Mouse (Mus musculus) G1E (cell line): ENCODE results near the gene Sik1.

Experiments used
- CTCF ChIP-seq: IDR thresholded peaks from 2 replicates; pipeline ENCODE4 v1.5.1; 2012; ENCODE audit warnings: low read depth, low read length, inconsistent platforms, mixed read lengths
- GATA1 ChIP-seq: IDR thresholded peaks from 2 replicates; pipeline ENCODE4 v1.6.1; 2012; ENCODE audit warnings: borderline replicate concordance, low read length, inconsistent platforms, mixed read lengths
- GATA2 ChIP-seq: IDR thresholded peaks from 2 replicates; pipeline ENCODE4 v1.6.1; 2012; ENCODE audit warnings: low read depth, low read length, inconsistent platforms, borderline replicate concordance
- POLR2AphosphoS5 ChIP-seq: IDR thresholded peaks from 2 replicates; pipeline ENCODE4 v1.6.1; 2012; ENCODE audit warnings: low read depth, low read length, inconsistent platforms; ENCODE audit not compliant: insufficient replicate concordance
- TAL1 ChIP-seq: conservative IDR thresholded peaks from 2 replicates; pipeline ENCODE4 v1.6.1; 2012; ENCODE audit warnings: low read depth, low read length, inconsistent platforms, mixed read lengths

DNA sequence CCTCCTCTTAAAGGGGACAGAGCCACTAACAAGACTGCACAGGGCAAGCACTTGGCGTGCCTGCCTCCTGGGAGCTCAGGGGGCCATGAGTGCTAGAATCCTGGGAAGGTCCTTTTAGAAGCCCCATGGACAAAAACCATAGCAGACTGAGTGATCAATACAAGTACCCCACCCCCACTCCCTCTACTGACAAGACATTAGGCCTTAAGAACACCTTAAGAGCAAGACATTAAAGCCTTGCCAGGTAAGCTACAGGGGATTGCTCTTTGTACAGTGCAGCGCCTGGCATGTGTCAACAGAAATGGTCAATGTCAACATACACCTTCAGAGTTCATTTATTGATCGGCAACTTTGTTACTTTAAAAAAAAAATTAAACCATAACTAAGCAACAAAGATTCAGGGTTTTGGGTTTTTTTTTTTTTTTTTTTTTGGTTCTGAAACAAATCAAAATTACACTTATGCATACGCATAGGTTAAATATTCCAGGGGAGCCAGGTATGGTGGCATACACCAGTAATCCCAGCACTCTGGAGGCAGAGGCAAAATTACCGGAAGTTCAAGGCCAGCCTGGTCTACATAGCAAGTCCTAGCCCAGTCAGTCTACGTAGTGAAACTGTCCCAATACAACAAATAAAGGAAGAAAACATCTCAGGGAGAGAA is 3.7 kb downstream of the Sik1 start:
- TF ChIP-seq CTCF (no peak), GATA1 (no peak), POLR2AphosphoS5 (no peak), TAL1 (no peak), GATA2 (no peak)
